Mouse (Mus musculus): ENCODE results near the gene Tpr.

DNA sequence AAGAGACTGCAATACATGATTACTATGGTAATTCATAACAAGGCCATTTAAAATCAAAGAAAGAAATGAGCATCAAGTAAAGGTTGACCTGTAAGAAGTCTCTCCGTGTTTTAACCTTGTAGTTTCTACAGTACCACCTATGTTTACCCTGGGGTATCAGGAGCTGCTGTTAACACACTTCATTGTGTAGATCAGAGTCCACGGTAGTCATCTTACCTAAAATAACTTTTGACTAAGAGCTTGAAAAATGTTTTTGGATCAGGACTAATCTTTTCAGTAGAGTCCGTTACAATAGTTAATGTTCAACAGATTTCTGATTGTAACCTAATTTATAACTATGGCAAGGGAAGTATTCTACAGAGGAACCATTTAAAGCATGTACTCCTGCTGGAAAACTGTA lies 11.9 kb downstream of the Tpr start:
- TF ChIP-seq CTCF (IDR thresholded peaks at IDR 0.05; ENCODE audit: insufficient read depth, low read length) (no peak), POLR2A (IDR thresholded peaks at IDR 0.05; ENCODE audit: borderline replicate concordance, extremely low read depth, low read depth, low read length) (no peak)

Data from lung, adult 2 months (tissue).